Mouse (Mus musculus): Measurements from ENCODE around the gene Thrb. TPM values are rescaled to one million over a fixed set of nuclear protein-coding genes. Genes with fewer than 3 reads are reported as not detected.
"Not testable (repeated sequence)": the region's sequence is repeated elsewhere in the genome, so short reads cannot be mapped to it uniquely, and the experiment has no call there.

Gene Thrb
- total RNA-seq, 1 experiment from 2014 or later: 1.7 TPM

DNA sequence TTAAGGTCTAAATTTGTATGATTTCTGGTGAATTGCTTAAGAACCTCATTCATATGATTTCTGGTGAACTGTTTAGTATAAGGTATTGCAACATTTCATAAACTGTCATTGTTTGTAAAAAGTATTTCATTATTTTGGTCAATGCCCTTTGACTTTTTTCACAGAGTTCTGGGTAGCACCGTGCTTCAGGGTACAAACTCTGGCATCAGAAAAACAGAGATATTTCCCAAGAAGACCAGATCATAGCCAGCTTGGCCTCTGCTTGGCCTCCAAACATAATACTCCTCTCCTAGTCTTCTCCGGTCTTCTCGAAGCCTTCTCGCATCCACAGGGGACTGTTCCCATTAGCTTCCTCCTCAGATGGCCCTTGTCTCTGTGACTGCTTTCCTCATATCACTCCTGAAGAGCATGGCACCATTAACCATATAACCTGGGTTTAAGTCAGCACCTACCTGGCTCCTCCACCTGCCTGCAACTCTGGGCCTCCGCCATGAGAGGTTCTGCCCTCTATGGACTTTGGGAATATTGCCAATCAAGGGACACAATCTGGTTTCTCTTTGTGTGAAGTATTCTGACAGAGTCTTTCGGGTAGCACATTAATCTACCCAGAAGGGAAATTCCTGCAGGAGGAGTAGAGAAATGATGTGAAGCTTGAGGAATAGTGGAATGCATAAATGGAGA is 239.8 kb downstream of the Thrb start:
- no peak for ATAC-seq (replicated peaks in 1 of 2; ENCODE audit: insufficient read depth in 1 of 2, low FRiP score in 2 of 2, low TSS enrichment in 1 of 2, low read depth in 1 of 2, poor library complexity in 2 of 2, severe bottlenecking in 2 of 2)

DNA sequence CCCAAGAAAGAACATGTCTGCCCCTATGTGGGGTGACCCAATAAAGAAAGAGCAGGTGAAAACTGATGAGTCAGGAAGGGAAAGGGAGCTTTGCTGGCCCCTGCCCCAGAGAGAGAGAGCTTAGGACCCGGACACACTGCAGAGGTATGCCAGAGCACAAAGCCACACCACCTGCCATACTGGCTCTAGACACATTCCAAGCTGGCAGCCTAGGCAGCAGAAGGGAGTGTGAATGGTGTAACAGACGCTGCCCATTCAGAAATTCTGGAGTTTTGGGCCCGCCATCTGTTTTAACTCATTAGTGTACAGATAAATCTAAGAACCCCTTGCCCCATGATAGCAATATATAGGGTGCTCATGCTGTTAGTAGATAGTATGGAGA is 240.3 kb downstream of the Thrb start:
- ATAC-seq (replicated peaks in 1 of 2; ENCODE audit: insufficient read depth in 1 of 2, low FRiP score in 2 of 2, low TSS enrichment in 1 of 2, low read depth in 1 of 2, poor library complexity in 2 of 2, severe bottlenecking in 2 of 2): no peak

DNA sequence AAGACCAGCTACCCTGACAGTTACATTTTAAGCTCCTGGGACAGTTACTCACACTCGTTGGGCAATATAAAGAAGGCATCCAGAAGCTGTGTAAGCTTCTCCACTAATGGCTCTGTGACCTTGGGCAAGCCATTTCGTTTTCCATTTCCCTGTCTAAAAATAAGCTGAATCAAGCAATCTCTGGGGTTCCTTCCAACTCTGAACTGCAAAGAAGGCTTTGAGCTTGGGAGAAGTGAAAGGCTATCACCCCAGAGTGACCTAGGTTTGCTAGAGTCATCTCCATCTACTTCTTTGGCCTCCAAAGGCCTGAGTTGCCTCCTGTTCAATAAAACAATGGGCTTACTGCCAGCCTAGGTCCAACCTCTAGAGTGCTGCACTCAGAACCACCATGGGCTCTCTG is 242.4 kb downstream of the Thrb start:
- no peak for ATAC-seq (replicated peaks in 1 of 2; ENCODE audit: insufficient read depth in 1 of 2, low FRiP score in 2 of 2, low TSS enrichment in 1 of 2, low read depth in 1 of 2, poor library complexity in 2 of 2, severe bottlenecking in 2 of 2)

DNA sequence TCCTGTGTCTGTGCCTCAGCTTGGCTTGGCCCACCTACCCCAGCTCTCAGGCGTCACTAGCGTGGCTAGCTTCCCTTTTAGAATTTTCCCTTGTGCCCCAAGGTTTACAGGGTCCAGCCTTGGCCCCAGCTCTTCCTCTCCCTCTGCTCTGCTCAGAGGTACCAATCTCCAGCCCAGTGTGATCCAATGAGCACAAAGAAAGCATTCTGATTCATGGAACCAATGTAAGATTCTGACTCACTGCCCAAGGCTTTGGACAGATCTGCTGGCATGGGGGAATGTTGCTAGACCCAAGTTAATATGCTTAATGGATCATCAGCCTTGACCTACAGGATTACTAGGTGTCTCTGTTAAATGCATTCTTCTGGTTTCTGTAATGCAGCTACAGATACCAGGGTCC is 243.1 kb downstream of the Thrb start:
- ATAC-seq (replicated peaks in 1 of 2; ENCODE audit: insufficient read depth in 1 of 2, low FRiP score in 2 of 2, low TSS enrichment in 1 of 2, low read depth in 1 of 2, poor library complexity in 2 of 2, severe bottlenecking in 2 of 2): no peak

DNA sequence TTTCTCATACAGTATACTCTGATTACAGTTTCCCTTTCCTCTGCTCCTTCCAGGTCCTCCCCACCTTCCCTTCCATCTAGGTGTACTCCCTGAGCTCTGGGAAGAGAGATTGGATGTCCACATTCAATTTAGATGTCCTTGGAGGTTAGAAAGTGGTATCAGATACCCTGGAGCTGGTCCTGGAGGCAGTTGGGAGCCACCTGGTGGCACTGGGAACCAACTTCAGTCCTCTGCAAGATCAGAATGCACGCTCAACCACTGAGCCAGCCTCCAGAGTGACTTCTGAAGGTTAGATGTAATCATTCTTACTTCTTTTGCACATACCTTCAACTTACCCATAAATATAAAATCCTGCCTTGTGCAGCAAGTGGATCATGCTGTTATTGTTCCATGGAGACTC is 244.5 kb downstream of the Thrb start:
- no peak for ATAC-seq (replicated peaks in 1 of 2; ENCODE audit: insufficient read depth in 1 of 2, low FRiP score in 2 of 2, low TSS enrichment in 1 of 2, low read depth in 1 of 2, poor library complexity in 2 of 2, severe bottlenecking in 2 of 2)

DNA sequence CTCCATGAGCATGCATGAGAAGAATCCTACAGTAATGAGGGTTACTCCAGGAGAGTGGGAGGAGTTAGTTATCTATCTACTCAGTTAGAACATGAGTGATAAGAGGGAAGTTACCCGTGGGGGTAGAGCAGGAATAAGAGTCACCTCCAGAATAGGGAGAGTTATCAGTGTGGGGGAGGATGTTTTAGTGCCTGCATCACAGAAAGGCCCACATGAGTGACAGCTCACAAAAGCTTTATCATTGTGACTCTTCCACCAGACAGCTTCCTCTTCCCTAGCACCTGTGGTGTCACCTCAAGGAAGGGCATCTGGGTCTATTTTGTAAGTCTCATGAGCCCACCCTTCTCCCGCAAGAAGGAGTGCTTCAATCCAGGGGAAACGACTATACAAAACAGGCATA is 245.6 kb downstream of the Thrb start:
- ATAC-seq (replicated peaks in 1 of 2; ENCODE audit: insufficient read depth in 1 of 2, low FRiP score in 2 of 2, low TSS enrichment in 1 of 2, low read depth in 1 of 2, poor library complexity in 2 of 2, severe bottlenecking in 2 of 2): peak; percentile 46 to 56; a peak in 3 of 4 replicates

DNA sequence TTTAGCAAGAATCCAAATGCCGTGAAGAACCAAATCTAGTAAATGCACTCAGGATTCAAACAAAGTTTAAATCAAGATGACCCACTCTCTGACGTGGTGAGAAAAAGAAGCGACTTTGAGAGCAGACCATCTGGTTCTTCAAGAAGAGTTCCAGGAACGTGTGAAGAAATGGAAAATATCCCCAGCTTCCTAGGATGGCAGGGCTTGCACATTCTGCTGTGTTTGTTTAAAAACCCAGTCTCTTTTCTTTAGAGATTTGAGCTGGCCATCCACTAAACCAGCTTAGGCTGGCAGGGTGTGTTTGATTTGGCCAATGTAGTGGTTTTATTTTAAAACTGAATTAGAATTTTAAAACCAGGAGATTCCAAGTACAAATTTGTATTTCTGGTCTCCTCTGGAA is 246.9 kb downstream of the Thrb start:
- no peak for ATAC-seq (replicated peaks in 1 of 2; ENCODE audit: insufficient read depth in 1 of 2, low FRiP score in 2 of 2, low TSS enrichment in 1 of 2, low read depth in 1 of 2, poor library complexity in 2 of 2, severe bottlenecking in 2 of 2)

DNA sequence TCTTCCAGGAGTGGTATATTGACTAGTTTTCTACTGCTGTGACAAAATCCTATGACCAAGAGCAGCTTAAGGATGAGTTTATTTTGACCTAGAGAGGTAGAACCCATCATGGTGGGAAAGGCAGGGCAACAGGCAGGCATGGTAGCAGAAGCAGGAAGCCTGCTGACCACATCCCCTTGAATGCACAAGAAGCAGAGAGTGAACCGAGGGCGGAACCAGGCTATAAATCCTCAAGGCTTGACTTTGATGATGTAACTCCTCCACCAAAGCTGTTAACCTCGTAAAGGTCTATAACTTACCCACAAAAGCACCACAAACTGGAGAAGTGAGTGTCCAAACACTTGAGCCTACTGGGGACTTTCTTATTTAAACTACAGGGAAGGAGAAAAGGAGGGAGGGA is 251.1 kb downstream of the Thrb start:
- ATAC-seq (replicated peaks in 1 of 2; ENCODE audit: insufficient read depth in 1 of 2, low FRiP score in 2 of 2, low TSS enrichment in 1 of 2, low read depth in 1 of 2, poor library complexity in 2 of 2, severe bottlenecking in 2 of 2): peak; percentile 82 to 87

DNA sequence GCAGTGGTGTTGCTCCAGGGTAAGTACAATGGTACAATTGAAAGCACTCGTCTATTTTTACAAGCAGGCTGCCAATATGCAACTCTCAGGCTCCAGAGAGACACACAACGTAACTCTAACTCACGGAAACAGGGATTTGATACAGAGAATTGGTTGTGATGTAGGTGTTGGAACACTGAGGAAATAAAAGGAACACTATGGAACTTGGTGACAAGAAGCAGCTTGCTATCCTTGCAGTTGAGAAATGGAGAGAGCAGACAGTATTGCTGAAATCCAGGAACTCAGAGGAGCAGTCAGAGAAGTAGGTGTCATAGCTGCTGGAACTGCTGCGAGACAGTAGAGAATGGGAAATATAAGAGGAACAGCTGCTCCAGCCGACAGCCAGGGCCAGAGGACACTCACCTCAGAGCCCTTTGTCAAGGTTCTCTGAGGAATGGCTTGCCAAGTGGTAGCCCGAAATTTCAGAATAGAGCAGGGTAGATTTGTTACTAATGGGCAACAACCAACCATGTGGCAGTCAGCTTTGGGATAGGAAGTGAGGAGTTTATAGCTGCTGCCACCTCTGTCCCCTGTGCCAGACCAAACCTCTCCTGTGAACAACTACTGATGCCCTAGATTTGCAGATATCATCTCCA is 252.6 kb downstream of the Thrb start:
- ATAC-seq (replicated peaks in 1 of 2; ENCODE audit: insufficient read depth in 1 of 2, low FRiP score in 2 of 2, low TSS enrichment in 1 of 2, low read depth in 1 of 2, poor library complexity in 2 of 2, severe bottlenecking in 2 of 2): no peak

DNA sequence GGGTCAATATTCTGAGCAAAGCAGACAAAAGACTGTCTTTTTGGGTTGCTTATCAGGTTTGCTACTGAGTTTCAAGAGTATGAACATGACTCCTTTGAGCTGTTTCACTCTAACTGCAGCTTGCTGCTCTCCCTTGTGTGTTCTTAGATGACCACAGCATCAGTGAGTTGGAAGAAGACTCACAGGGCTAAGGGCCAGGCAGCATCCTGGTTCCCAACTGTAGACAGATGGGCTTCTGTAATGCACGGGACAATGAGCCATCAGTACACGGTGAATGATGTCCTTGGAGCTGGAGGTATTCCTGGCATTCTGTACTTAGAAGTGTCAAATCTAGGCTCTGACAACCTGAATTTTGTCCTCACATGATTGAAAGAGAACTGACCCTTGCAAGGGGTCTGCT is 255.5 kb downstream of the Thrb start:
- no peak for ATAC-seq (replicated peaks in 1 of 2; ENCODE audit: insufficient read depth in 1 of 2, low FRiP score in 2 of 2, low TSS enrichment in 1 of 2, low read depth in 1 of 2, poor library complexity in 2 of 2, severe bottlenecking in 2 of 2)

DNA sequence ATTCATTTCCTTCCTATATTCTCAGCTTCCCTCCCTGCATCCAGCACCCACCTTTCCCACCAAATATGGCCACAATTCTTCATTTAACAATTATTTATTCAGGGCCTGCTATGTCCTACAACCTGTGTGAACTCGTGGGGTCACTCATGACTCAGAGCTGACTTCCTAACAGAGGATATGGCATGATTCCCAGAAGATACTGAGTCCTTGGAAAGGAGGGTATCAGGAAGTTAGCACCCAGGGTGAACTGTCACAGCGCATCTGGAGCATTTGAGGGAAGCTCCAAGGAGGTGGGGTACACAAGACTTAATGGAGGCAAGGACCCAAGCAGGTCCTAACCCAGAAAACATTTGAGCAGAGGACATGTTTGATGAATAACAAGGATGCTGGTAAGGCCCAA is 256.6 kb downstream of the Thrb start:
- ATAC-seq (replicated peaks in 1 of 2; ENCODE audit: insufficient read depth in 1 of 2, low FRiP score in 2 of 2, low TSS enrichment in 1 of 2, low read depth in 1 of 2, poor library complexity in 2 of 2, severe bottlenecking in 2 of 2): 0 out of 4 replicates have a peak, but pooled peaks of 1 of the 2 experiments have one; percentile 17

DNA sequence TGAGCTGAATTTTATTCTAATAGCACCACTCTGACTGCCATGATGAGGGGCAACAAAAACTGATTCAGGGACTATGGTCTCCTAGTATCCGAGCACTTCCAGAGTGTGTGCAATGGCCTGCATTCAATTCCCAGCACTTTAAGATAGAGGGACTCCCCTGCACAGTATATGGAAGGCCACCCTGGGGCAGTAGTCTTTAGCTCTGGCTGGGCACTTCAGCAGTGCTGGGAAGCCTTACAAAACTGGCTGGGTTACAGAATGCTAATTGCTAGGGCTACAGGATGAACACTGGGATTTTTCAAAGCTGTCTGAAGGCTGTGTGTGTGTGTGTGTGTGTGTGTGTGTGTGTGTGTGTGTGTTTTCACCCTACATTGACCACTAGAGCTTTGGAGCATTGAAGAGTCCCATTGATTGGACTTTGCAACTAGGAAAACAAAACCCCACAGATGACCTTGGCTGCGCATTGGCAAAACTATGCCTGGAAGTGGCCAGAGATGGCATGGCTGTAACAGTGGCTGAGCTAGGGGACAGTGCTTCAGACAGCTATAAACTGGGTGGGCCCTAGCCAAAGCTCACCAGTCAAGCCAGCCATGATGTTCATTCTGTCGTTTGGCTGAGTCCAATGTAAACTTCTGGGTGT is 257.2 kb downstream of the Thrb start:
- ATAC-seq (replicated peaks in 1 of 2; ENCODE audit: insufficient read depth in 1 of 2, low FRiP score in 2 of 2, low TSS enrichment in 1 of 2, low read depth in 1 of 2, poor library complexity in 2 of 2, severe bottlenecking in 2 of 2): no peak

DNA sequence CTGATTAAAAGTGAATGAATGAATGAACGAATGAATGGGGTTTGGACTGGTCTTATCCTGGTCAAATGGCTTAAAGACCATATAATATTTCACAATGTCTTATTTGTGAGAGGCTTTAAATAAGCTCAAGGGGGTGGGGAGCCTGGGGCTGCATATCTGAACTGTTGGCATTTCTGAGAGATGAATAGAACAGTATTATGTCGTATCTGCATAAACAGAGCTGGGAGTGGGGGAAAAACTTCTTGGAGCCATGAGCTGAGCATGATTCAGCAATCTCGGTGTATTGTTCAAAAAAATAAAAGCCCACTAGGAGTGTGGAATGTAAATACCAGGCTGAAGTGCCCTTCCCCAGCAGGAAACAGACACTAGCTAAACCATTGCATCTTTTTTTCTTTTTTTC is 257.8 kb downstream of the Thrb start:
- no peak; a peak in 1 of 4 replicates for ATAC-seq (replicated peaks in 1 of 2; ENCODE audit: insufficient read depth in 1 of 2, low FRiP score in 2 of 2, low TSS enrichment in 1 of 2, low read depth in 1 of 2, poor library complexity in 2 of 2, severe bottlenecking in 2 of 2)

DNA sequence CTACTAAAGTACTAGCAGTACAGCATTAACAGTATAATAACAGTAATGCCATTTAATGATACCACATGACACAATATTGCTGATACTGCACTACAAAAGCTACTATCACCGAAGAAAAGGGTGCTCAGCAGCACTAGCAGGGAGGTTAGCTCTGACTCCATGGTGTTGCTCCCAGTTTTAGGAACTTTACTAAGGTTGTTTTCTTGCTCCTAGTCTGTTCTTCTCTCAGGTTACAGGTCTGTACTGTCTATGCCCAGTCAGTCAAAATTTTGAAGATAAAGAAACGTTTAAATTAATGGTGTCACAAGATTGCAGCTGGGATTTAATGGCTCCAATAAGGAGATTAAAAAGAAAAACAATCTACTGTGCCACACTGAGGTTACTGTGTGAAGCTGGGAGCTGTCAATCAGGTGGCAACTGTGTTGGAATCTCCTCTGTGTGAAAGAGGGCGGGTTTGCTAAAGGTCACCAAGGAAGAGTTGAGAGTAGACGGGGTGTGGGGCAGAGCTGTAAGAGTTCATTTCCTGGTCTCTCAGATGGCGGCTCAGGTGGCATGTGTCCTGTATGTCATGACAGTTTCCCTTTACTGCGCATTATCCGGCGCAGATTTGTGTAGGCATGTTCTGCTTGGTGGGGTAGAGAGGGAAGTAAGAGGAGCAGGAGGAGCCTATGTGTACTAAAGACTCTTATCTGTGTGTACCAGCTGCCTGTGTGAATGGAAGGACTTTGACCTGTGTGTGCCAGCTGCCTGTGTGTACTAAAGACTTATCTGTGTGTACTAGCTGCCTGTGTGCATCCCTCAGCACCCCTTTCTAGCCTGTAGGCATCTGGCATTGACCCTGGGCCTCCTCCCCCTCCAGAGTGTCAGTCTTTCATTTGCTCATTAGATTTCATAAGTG is 263.0 kb downstream of the Thrb start:
- peak; percentile 42 to 49 for ATAC-seq (replicated peaks in 1 of 2; ENCODE audit: insufficient read depth in 1 of 2, low FRiP score in 2 of 2, low TSS enrichment in 1 of 2, low read depth in 1 of 2, poor library complexity in 2 of 2, severe bottlenecking in 2 of 2)

DNA sequence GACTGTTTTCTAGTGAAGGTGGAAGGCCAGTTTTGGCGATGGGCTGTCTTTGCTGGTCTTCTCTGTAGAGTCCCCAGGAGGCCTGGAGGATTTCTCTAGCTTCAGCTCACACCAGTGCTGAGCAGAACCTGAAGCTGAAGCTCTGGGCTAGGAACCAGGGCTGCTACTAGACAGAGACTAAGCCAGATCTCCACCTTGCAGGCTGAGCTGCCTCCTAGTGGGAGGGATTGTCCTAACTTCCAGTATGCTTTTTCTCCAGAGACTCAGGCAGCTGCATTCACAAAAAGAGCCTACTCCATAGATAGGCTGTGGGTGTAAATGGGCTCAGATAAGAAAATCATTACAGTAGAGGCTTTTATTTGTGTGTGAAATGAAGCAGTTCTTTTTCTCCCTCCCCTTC is 267.4 kb downstream of the Thrb start:
- peak; percentile 59 to 67; a peak in 3 of 4 replicates for ATAC-seq (replicated peaks in 1 of 2; ENCODE audit: insufficient read depth in 1 of 2, low FRiP score in 2 of 2, low TSS enrichment in 1 of 2, low read depth in 1 of 2, poor library complexity in 2 of 2, severe bottlenecking in 2 of 2)

DNA sequence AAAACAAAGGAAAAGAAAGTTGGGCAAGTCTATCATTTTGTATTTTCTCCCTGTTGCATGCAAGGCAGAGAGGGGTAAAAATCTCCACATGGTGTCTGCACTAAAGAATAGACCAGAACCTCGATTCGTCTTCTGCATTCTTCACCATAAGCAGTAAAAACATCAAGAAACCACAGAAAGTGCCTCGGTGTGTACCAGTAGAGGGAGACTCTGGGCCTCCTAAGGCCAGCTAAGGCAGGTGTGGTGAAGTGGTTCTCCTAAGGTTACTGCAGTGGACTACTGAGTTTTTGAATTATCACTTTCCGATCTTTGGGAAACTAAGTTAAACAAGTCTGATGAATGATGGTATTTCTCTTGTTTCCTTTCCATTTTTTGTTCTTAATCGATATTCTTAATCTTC is 269.5 kb downstream of the Thrb start:
- peak; percentile 58 to 59; a peak in 1 of 4 replicates for ATAC-seq (replicated peaks in 1 of 2; ENCODE audit: insufficient read depth in 1 of 2, low FRiP score in 2 of 2, low TSS enrichment in 1 of 2, low read depth in 1 of 2, poor library complexity in 2 of 2, severe bottlenecking in 2 of 2)

DNA sequence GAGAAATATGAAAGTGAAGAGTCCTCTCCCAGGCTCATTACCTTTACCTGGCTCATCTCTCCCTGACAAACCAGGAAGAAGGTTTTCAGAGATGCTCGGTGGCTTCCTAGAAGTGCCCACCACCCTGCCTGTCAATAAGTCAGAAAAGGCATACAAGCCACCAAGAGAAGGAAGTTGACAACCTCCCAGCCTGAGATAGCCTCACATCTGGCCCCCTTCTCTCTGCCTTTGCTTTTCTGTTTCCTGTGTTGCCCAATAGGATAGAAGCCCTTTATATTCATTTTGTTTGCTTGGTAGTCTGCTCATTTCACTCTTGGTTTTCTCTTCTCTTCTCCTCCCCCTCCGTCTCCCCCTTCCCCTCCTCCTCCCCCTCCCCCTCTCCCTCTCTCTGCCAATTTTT is 273.4 kb downstream of the Thrb start:
- ATAC-seq (replicated peaks in 1 of 2; ENCODE audit: insufficient read depth in 1 of 2, low FRiP score in 2 of 2, low TSS enrichment in 1 of 2, low read depth in 1 of 2, poor library complexity in 2 of 2, severe bottlenecking in 2 of 2): peak in 1 of 2 experiments; percentile 42; a peak in 1 of 4 replicates

DNA sequence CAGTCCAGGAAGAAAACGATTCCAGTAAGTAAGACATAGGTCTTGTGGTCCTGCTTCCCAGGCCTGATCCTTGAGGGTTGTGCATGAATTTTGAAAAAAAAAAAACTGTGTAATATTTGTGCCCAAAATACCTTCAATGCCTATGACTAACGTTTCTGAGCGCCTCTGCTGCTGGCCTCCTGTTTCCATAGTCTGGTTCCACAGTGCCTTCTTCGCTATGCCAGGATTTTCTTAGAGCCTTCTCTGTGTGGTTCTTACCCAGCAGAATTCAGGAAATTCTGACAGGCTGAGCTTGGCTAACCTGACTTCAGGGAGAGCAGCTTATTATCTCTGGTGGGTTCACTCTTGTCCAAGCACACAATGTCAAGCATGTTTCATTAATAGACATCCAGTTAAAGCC is 274.7 kb downstream of the Thrb start:
- ATAC-seq (replicated peaks in 1 of 2; ENCODE audit: insufficient read depth in 1 of 2, low FRiP score in 2 of 2, low TSS enrichment in 1 of 2, low read depth in 1 of 2, poor library complexity in 2 of 2, severe bottlenecking in 2 of 2): not testable (repeated sequence)
